Mouse (Mus musculus) brain, adult 10 weeks (tissue): Measurements from ENCODE around the gene Aimp2. TPM values are rescaled to one million over a fixed set of nuclear protein-coding genes. Genes with fewer than 3 reads are reported as not detected.

Experiments
- polyA plus RNA-seq: library from polyadenylated mRNA; stranded (reverse); fragments of 350-450 nt; fragmentation: Illumina TruSeq; extraction: RNeasy Lipid Tissue Mini Kit (QIAGEN cat#74804); gene quantifications from one replicate; pipeline ENCODE4 v1.2.3, GENCODE M21; 2015; ENCODE audit warnings: low read depth, low replicate concordance

The Aimp2 gene
- 61.9 TPM for polyA plus RNA-seq

DNA sequence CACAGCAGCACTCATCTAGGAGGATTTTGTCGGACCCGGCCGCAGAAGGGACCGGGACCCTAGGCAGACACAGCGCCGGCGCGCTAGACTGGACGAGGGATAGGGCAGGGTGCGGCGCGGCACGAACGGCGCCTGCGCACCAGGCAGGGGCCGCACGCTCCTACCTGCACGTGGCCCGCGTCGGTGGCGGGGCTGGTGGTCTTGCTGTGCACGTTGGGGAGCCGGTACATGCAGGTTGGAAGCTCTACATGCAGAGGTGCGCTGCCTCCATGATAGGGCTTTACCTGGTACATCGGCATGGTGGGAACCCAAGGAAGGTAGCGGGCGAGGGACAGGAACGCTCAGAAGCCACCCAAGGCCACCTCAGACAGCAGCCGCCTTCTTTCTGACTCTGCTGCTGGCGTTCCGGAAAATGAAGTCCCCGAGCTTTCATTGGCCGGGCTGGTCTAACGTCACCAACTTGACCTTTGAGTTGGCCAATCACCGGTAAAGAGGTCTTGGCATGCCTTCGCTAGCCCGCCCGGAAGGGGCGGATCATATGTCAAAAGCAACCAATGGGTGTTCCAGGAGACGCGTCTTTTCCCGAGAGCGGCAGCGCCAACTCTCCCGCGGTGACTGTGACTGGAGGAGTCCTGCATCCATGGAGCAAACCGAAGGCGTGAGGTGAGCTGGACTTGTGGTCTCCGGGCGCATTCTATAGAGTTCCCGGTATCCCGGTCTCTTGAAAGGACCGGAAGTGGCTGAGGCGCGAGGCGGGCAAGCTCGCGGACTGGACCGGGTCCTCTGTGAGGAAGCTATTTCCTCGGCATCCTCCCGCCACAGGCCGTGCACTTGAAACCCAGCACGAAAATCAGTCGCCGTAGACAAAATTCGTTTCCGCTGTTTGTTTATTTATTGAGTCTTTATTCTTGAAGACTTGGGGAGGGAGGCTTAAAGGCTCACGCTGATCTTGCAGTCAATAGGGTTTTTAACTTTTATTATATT lies at the start of gene Aimp2, which contains the start of gene Pms2:
Aimp2 (minus strand) TSS at position 431 of the 984 bp plus-strand sequence.
Pms2 (plus strand) TSS at position 548 of the 984 bp plus-strand sequence.

DNA sequence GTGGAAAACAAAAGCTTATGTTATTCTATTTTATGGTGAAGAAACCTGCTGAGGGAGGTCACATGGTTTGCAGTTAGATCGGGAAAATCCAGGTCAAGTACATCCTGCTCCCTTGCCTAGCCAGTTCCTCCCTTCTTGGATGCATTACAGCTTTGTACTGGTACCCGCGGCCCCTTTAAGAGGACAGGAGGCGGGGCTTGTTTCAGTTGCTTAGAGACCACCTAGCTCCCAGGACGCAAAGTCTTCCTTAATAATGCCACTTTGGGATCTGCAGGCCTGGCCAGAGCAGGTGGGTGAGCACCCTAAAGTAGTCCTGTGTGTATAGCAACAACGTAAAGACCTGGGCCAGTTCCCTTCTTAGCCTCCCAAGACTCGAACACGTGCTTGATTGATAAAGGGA lies 23.2 kb upstream of the Aimp2 start, which contains the start of gene Rsph10b:
Rsph10b (plus strand) TSS at position 205 of the 400 bp plus-strand sequence.

DNA sequence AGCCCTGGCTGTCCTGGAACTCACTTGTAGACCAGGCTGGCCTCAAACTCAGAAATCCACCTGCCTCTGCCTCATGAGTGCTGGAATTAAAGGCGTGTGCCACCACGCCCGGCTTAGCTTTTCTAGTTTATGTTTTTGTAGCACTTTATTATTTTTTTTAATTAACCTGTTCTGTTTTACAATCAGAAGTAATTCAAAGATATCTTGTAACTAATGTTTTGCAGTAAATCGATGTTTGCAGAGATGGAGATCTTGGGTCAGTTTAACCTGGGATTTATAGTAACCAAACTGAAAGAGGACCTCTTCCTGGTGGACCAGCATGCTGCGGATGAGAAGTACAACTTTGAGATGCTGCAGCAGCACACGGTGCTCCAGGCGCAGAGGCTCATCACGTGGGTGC lies 18.2 kb upstream of the Aimp2 start, which contains the start of gene Gm42421:
Gm42421 (plus strand) TSS at position 301 of the 400 bp plus-strand sequence.

DNA sequence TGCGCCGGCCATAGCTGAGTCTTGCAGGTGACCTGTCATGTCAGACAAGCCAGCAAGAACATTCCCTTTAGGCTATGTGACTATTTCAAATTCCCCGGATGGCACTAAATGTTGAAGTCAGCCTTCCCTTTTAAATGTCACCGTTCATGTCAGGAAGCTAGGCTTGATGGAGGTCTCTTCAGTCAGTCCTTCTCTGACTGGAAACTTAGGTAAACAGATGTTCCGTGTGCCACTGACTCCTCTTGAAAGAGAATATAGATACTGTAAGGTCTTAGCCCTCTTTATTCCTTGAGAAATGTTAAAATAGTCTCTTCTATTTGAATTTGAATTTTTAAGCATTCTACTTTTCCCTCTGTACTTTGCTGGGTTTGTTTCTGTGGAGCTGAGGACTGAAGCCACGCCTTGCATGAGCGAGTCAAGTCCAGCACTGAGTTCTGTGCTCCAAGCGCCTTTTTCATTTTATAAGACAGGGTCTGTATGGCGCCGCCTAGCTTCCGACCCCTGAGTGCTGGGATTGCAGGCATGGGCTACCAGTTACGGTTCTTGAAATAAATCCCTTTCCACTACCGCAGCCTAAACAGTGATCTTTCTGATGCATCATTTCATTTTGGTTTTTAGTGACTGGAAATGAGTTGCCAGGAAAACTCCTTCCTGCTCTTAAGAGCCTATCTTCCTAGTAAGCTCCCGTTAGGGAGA lies 11.9 kb downstream of the Aimp2 start, which contains the start of gene Ankrd61:
Ankrd61 (minus strand) TSS at position 51 of the 696 bp plus-strand sequence.

Other genes starting within 250 kb of the Aimp2 start
- 11.5 TPM for gene Usp42, start 177.6 kb downstream of the Aimp2 start, polyA plus RNA-seq
- gene Eif2ak1, start 92.1 kb downstream of the Aimp2 start, polyA plus RNA-seq, result 43.3 TPM
- gene Ankrd61, start 12.2 kb downstream of the Aimp2 start, polyA plus RNA-seq, result not detected
- gene Pms2, start 117 bp upstream of the Aimp2 start, polyA plus RNA-seq, result 17.3 TPM
- gene Gm42421, start 18.3 kb upstream of the Aimp2 start, polyA plus RNA-seq, result 0.76 TPM
- 6.8 TPM for gene Rsph10b, start 23.2 kb upstream of the Aimp2 start, polyA plus RNA-seq
- gene Ccz1, start 105.0 kb upstream of the Aimp2 start, polyA plus RNA-seq, result 44.4 TPM
- gene Ocm, start 116.8 kb upstream of the Aimp2 start, polyA plus RNA-seq, result 3.9 TPM
- gene Lmtk2, start 190.6 kb upstream of the Aimp2 start, polyA plus RNA-seq, result 50.7 TPM